Mouse (Mus musculus): ENCODE results near the gene Mid1. TPM values are rescaled to one million over a fixed set of nuclear protein-coding genes. Genes with fewer than 3 reads are reported as not detected.

The Mid1 gene
- polyA plus RNA-seq, 1 experiment from 2014 or later, result 13.7 TPM

- no peak for ATAC-seq (replicated peaks; ENCODE audit: insufficient number of reproducible peaks, low FRiP score, low TSS enrichment, low read depth)
- H3K4me2 ChIP-seq (ENCODE audit: low read depth, low read length), result no peak overlapping the region
- DNase-seq (ENCODE audit: low spot score), result no peak
- no peak overlapping the region for H3K9ac ChIP-seq (replicated peaks; ENCODE audit: low read length)
- H3K36me3 ChIP-seq (replicated peaks; ENCODE audit: control insufficient read depth, insufficient read depth, low read depth, low read length), result no peaks in the 10 kb centered on the region
- no peaks in the 10 kb centered on the region for H3K9me3 ChIP-seq (replicated peaks; ENCODE audit: control insufficient read depth, low read length)
- H3K4me1 ChIP-seq (ENCODE audit: control insufficient read depth, insufficient read depth, low read length), result no peaks in the 10 kb centered on the region
- H3K27ac ChIP-seq (replicated peaks; ENCODE audit: low read depth, low read length), result no peak overlapping the region
- 86% methylated on average over 2 of the region's 2 CpGs for WGBS
- H3K27me3 ChIP-seq (ENCODE audit: control insufficient read depth, insufficient read depth, low read length), result no peaks in the 10 kb centered on the region
- H3K4me3 ChIP-seq (ENCODE audit: low read depth, low read length), result no peak overlapping the region
Measured at GRCm38 (mm10) chrX:169892631-169893030, 207.6 kb downstream of the Mid1 start.

GRCm38 (mm10) chrX:169899227-169899950 is 214.4 kb downstream of the Mid1 start:
- H3K27me3 ChIP-seq (ENCODE audit: control insufficient read depth, insufficient read depth, low read length), result no peaks in the 10 kb centered on the region
- no peak overlapping the region for H3K27ac ChIP-seq (replicated peaks; ENCODE audit: low read depth, low read length)
- H3K4me2 ChIP-seq (ENCODE audit: low read depth, low read length), result no peak overlapping the region
- DNase-seq (ENCODE audit: low spot score) (no peak), ATAC-seq (replicated peaks; ENCODE audit: insufficient number of reproducible peaks, low FRiP score, low TSS enrichment, low read depth) (no peak)
- no peaks in the 10 kb centered on the region for H3K4me1 ChIP-seq (ENCODE audit: control insufficient read depth, insufficient read depth, low read length)
- H3K9me3 ChIP-seq (replicated peaks; ENCODE audit: control insufficient read depth, low read length), result no peaks in the 10 kb centered on the region
- no peak overlapping the region for H3K9ac ChIP-seq (replicated peaks; ENCODE audit: low read length)
- H3K4me3 ChIP-seq (ENCODE audit: low read depth, low read length), result no peak overlapping the region
- 18% methylated on average over 3 of the region's 3 CpGs for WGBS
- no peaks in the 10 kb centered on the region for H3K36me3 ChIP-seq (replicated peaks; ENCODE audit: control insufficient read depth, insufficient read depth, low read depth, low read length)

- Histone ChIP-seq H3K4me1 (ENCODE audit: control insufficient read depth, insufficient read depth, low read length) (no peaks in the 10 kb centered on the region; the same call in 1 of the 2 replicates), H3K4me2 (ENCODE audit: low read depth, low read length) (no peak overlapping the region)
- ATAC-seq (replicated peaks; ENCODE audit: insufficient number of reproducible peaks, low FRiP score, low TSS enrichment, low read depth), result no peak
Measured at GRCm38 (mm10) chrX:169902860-169903259, 217.9 kb downstream of the Mid1 start.

GRCm38 (mm10) chrX:169903656-169904055 is 218.7 kb downstream of the Mid1 start:
- no peaks in the 10 kb centered on the region; the same call in 1 of the 2 replicates for H3K4me1 ChIP-seq (ENCODE audit: control insufficient read depth, insufficient read depth, low read length)
- 61% methylated on average over 2 of the region's 2 CpGs for WGBS
- no peak for ATAC-seq (replicated peaks; ENCODE audit: insufficient number of reproducible peaks, low FRiP score, low TSS enrichment, low read depth)
- no peaks in the 10 kb centered on the region for H3K9me3 ChIP-seq (replicated peaks; ENCODE audit: control insufficient read depth, low read length)
- no peak overlapping the region for H3K27ac ChIP-seq (replicated peaks; ENCODE audit: low read depth, low read length)
- no peak overlapping the region for H3K4me3 ChIP-seq (ENCODE audit: low read depth, low read length)
- DNase-seq (ENCODE audit: low spot score), result no peak
- H3K27me3 ChIP-seq (ENCODE audit: control insufficient read depth, insufficient read depth, low read length), result no peaks in the 10 kb centered on the region
- no peaks in the 10 kb centered on the region for H3K36me3 ChIP-seq (replicated peaks; ENCODE audit: control insufficient read depth, insufficient read depth, low read depth, low read length)
- no peak overlapping the region for H3K9ac ChIP-seq (replicated peaks; ENCODE audit: low read length)
- H3K4me2 ChIP-seq (ENCODE audit: low read depth, low read length), result no peak overlapping the region

More at GRCm38 (mm10) chrX:169902860-169903259, 217.9 kb downstream of the Mid1 start:
- Histone ChIP-seq H3K9ac (replicated peaks; ENCODE audit: low read length) (no peak overlapping the region), H3K4me3 (ENCODE audit: low read depth, low read length) (no peak overlapping the region), H3K27me3 (ENCODE audit: control insufficient read depth, insufficient read depth, low read length) (no peaks in the 10 kb centered on the region), H3K9me3 (replicated peaks; ENCODE audit: control insufficient read depth, low read length) (no peaks in the 10 kb centered on the region), H3K36me3 (replicated peaks; ENCODE audit: control insufficient read depth, insufficient read depth, low read depth, low read length) (no peaks in the 10 kb centered on the region), H3K27ac (replicated peaks; ENCODE audit: low read depth, low read length) (no peak overlapping the region)
- DNase-seq (ENCODE audit: low spot score), result no peak

DNA sequence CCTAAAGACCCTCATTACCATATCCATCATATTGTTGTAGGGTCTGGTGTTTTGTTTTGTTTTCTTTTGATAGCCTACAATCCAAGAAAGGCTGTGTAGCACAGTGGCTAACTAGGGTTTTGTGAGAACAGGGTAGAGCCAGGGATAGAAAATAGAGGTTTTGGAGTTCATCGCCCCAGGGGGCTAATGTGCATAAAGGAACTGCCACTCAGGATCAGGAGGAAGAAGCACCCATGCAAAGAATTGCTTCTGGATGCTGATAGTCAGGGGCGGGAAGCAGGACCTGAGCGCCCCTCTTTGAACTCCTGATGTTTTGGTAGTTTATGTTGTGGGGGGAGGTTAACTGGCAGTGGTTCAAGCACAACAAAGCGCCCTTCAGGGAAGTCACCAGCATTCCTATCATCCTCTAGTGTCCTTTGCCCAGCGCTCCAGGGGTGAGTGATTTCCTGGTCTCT is 221.1 kb downstream of the Mid1 start:
- no peak overlapping the region for H3K4me3 ChIP-seq (ENCODE audit: low read depth, low read length)
- H3K4me1 ChIP-seq (ENCODE audit: control insufficient read depth, insufficient read depth, low read length), result no peaks in the 10 kb centered on the region; the same call in 1 of the 2 replicates
- ATAC-seq (replicated peaks; ENCODE audit: insufficient number of reproducible peaks, low FRiP score, low TSS enrichment, low read depth), result peak; percentile 59
- no peak overlapping the region for H3K27ac ChIP-seq (replicated peaks; ENCODE audit: low read depth, low read length)
- DNase-seq (ENCODE audit: low spot score), result peak; percentile 36
- no peaks in the 10 kb centered on the region for H3K27me3 ChIP-seq (ENCODE audit: control insufficient read depth, insufficient read depth, low read length)
- H3K4me2 ChIP-seq (ENCODE audit: low read depth, low read length), result no peak overlapping the region
- WGBS, result 17% methylated on average over 5 of the region's 5 CpGs
- no peaks in the 10 kb centered on the region for H3K36me3 ChIP-seq (replicated peaks; ENCODE audit: control insufficient read depth, insufficient read depth, low read depth, low read length)
- H3K9ac ChIP-seq (replicated peaks; ENCODE audit: low read length), result no peak overlapping the region
- no peaks in the 10 kb centered on the region for H3K9me3 ChIP-seq (replicated peaks; ENCODE audit: control insufficient read depth, low read length)

- no peak for ATAC-seq (replicated peaks; ENCODE audit: insufficient number of reproducible peaks, low FRiP score, low TSS enrichment, low read depth)
- no peaks in the 10 kb centered on the region; the same call in 1 of the 2 replicates for H3K4me1 ChIP-seq (ENCODE audit: control insufficient read depth, insufficient read depth, low read length)
- no peak overlapping the region for H3K27ac ChIP-seq (replicated peaks; ENCODE audit: low read depth, low read length)
Measured at GRCm38 (mm10) chrX:169909898-169910297, 224.9 kb downstream of the Mid1 start.

DNA sequence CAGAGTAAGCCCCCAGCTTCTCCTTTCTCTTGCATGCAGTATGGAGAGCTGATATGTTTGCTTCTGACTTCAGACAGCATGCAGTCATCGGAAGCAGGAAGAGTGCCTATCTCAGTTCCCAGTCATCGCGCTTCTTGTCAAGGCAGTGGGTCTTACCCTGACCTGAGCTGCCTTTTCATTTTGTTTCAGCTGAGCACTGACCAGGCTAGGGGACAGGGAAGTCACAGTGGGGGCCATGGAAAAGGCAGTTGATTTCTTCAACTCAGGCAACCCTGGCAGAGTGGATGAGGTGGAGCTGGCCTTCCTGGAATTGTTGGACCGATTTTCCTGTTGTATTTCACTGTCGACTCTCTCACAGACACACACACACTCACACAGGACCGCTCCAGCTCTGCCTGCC is 230.7 kb downstream of the Mid1 start:
- Histone ChIP-seq H3K9ac (replicated peaks; ENCODE audit: low read length) (no peak overlapping the region), H3K4me1 (ENCODE audit: control insufficient read depth, insufficient read depth, low read length) (no peaks in the 10 kb centered on the region), H3K27me3 (ENCODE audit: control insufficient read depth, insufficient read depth, low read length) (no peaks in the 10 kb centered on the region), H3K9me3 (replicated peaks; ENCODE audit: control insufficient read depth, low read length) (no peaks in the 10 kb centered on the region), H3K4me3 (ENCODE audit: low read depth, low read length) (no peak overlapping the region), H3K27ac (replicated peaks; ENCODE audit: low read depth, low read length) (no peak overlapping the region), H3K36me3 (replicated peaks; ENCODE audit: control insufficient read depth, insufficient read depth, low read depth, low read length) (no peaks in the 10 kb centered on the region), H3K4me2 (ENCODE audit: low read depth, low read length) (no peak overlapping the region)
- 82% methylated on average over 6 of the region's 6 CpGs for WGBS
- DNase-seq (ENCODE audit: low spot score) (no peak), ATAC-seq (replicated peaks; ENCODE audit: insufficient number of reproducible peaks, low FRiP score, low TSS enrichment, low read depth) (no peak)

More at GRCm38 (mm10) chrX:169909898-169910297, 224.9 kb downstream of the Mid1 start:
- Histone ChIP-seq H3K9ac (replicated peaks; ENCODE audit: low read length) (no peak overlapping the region), H3K4me3 (ENCODE audit: low read depth, low read length) (no peak overlapping the region), H3K36me3 (replicated peaks; ENCODE audit: control insufficient read depth, insufficient read depth, low read depth, low read length) (no peaks in the 10 kb centered on the region), H3K4me2 (ENCODE audit: low read depth, low read length) (no peak overlapping the region), H3K27me3 (ENCODE audit: control insufficient read depth, insufficient read depth, low read length) (no peaks in the 10 kb centered on the region), H3K9me3 (replicated peaks; ENCODE audit: control insufficient read depth, low read length) (no peaks in the 10 kb centered on the region)
- 90% methylated on average over 2 of the region's 2 CpGs for WGBS
- no peak for DNase-seq (ENCODE audit: low spot score)

DNA sequence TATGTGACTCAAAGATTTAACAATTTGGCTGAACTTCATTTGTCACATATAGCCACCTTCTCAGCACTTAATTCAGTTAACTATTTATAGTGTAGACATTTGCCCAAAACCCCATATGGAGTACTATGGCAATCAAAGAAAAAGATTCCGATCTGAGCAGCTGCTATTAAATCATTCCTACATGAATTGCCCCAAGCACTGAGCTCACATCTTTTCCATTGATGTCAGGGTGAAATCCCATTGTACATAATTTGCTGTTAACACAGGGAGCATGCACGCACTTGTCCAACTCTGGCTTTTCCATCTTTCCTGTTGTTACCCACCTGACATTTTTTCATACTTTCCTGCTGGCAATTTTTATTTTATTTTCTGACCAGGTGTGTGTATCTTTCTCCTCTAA is 237.5 kb downstream of the Mid1 start:
- Histone ChIP-seq H3K4me1 (ENCODE audit: control insufficient read depth, insufficient read depth, low read length) (no peaks in the 10 kb centered on the region), H3K4me3 (ENCODE audit: low read depth, low read length) (no peak overlapping the region), H3K9me3 (replicated peaks; ENCODE audit: control insufficient read depth, low read length) (no peaks in the 10 kb centered on the region), H3K9ac (replicated peaks; ENCODE audit: low read length) (no peak overlapping the region), H3K4me2 (ENCODE audit: low read depth, low read length) (no peak overlapping the region), H3K36me3 (replicated peaks; ENCODE audit: control insufficient read depth, insufficient read depth, low read depth, low read length) (no peaks in the 10 kb centered on the region), H3K27ac (replicated peaks; ENCODE audit: low read depth, low read length) (no peak overlapping the region), H3K27me3 (ENCODE audit: control insufficient read depth, insufficient read depth, low read length) (no peaks in the 10 kb centered on the region)
- WGBS, result 73% methylated on average over 2 of the region's 2 CpGs
- ATAC-seq (replicated peaks; ENCODE audit: insufficient number of reproducible peaks, low FRiP score, low TSS enrichment, low read depth) (no peak), DNase-seq (ENCODE audit: low spot score) (no peak)

Measured in embryonic facial prominence, embryonic 11.5 days (tissue).